Mouse (Mus musculus): ENCODE results near the gene Etnk1.
A peak's percentile ranks its signal among the peaks of the same experiment; 100 is the strongest.

Gene Etnk1

GRCm38 (mm10) chr6:143170166-143170960 is 3.3 kb downstream of the Etnk1 start:
- DNase-seq (ENCODE audit: low read depth, low spot score) = peak; percentile 61

GRCm38 (mm10) chr6:143171066-143171465 is 4.0 kb downstream of the Etnk1 start:
- DNase-seq (ENCODE audit: low read depth, low spot score) = no peak

- DNase-seq (ENCODE audit: low read depth, low spot score) = peak; percentile 61
Observed at GRCm38 (mm10) chr6:143171781-143172465, 4.9 kb downstream of the Etnk1 start.

GRCm38 (mm10) chr6:143172683-143173082 is 5.7 kb downstream of the Etnk1 start:
- DNase-seq (ENCODE audit: low read depth, low spot score) = peak; percentile 42

- DNase-seq (ENCODE audit: low read depth, low spot score) = no peak
Observed at GRCm38 (mm10) chr6:143174226-143174625, 7.2 kb downstream of the Etnk1 start.

GRCm38 (mm10) chr6:143174906-143175656 is 8.1 kb downstream of the Etnk1 start:
- DNase-seq (ENCODE audit: low read depth, low spot score) = peak; percentile 72

GRCm38 (mm10) chr6:143176076-143176475 is 9.1 kb downstream of the Etnk1 start:
- no peak for DNase-seq (ENCODE audit: low read depth, low spot score)

GRCm38 (mm10) chr6:143176591-143176990 is 9.6 kb downstream of the Etnk1 start:
- peak; percentile 38 for DNase-seq (ENCODE audit: low read depth, low spot score)

GRCm38 (mm10) chr6:143179181-143179580 is 12.2 kb downstream of the Etnk1 start:
- DNase-seq (ENCODE audit: low read depth, low spot score) = no peak

GRCm38 (mm10) chr6:143179733-143180132 is 12.7 kb downstream of the Etnk1 start:
- DNase-seq (ENCODE audit: low read depth, low spot score) = no peak

- no peak for DNase-seq (ENCODE audit: low read depth, low spot score)
Observed at GRCm38 (mm10) chr6:143180511-143180910, 13.5 kb downstream of the Etnk1 start.

GRCm38 (mm10) chr6:143184099-143184498 is 17.1 kb downstream of the Etnk1 start:
- no peak for DNase-seq (ENCODE audit: low read depth, low spot score)

- DNase-seq (ENCODE audit: low read depth, low spot score) = peak; percentile 68
Observed at GRCm38 (mm10) chr6:143184745-143185144, 17.7 kb downstream of the Etnk1 start.

GRCm38 (mm10) chr6:143190838-143191476 is 23.9 kb downstream of the Etnk1 start:
- no peak for DNase-seq (ENCODE audit: low read depth, low spot score)

GRCm38 (mm10) chr6:143191477-143192098 is 24.6 kb downstream of the Etnk1 start:
- no peak for DNase-seq (ENCODE audit: low read depth, low spot score)

GRCm38 (mm10) chr6:143192709-143193108 is 25.7 kb downstream of the Etnk1 start:
- DNase-seq (ENCODE audit: low read depth, low spot score) = no peak

GRCm38 (mm10) chr6:143193166-143193565 is 26.1 kb downstream of the Etnk1 start:
- DNase-seq (ENCODE audit: low read depth, low spot score) = no peak

- no peak for DNase-seq (ENCODE audit: low read depth, low spot score)
Observed at GRCm38 (mm10) chr6:143193641-143194040, 26.6 kb downstream of the Etnk1 start.

- no peak for DNase-seq (ENCODE audit: low read depth, low spot score)
Observed at GRCm38 (mm10) chr6:143197053-143197452, 30.0 kb downstream of the Etnk1 start.

GRCm38 (mm10) chr6:143198421-143198820 is 31.4 kb downstream of the Etnk1 start:
- no peak for DNase-seq (ENCODE audit: low read depth, low spot score)

GRCm38 (mm10) chr6:143203097-143203496 is 36.1 kb downstream of the Etnk1 start:
- no peak for DNase-seq (ENCODE audit: low read depth, low spot score)
